Mouse (Mus musculus): Measurements from ENCODE around the gene Atp12a. TPM values are rescaled to one million over a fixed set of nuclear protein-coding genes. Genes with fewer than 3 reads are reported as not detected.

The Atp12a gene
- total and polyA plus RNA-seq, 3 experiments = 0.11 TPM; not detected in 2

GRCm38 (mm10) chr14:56334437-56334836 lies 30.4 kb upstream of the Atp12a start:
- Histone ChIP-seq H3K4me1 (ENCODE audit: insufficient read depth, low read depth, low read length) (no peaks in the 10 kb centered on the region), H3K27me3 (ENCODE audit: insufficient read depth, low read length) (peaks cover 14% of the 10 kb centered on the region), H3K9me3 (replicated peaks) (no peaks in the 10 kb centered on the region), H3K4me3 (ENCODE audit: low read depth, low read length) (no peak overlapping the region), H3K36me3 (replicated peaks) (no peaks in the 10 kb centered on the region)
- no peak for DNase-seq (ENCODE audit: low spot score)
- TF ChIP-seq TAL1 (conservative IDR thresholded peaks at IDR 0.05; ENCODE audit: low read depth, low read length) (no peak), GATA2 (IDR thresholded peaks at IDR 0.05; ENCODE audit: borderline replicate concordance, low read depth, low read length) (no peak), POLR2AphosphoS5 (IDR thresholded peaks at IDR 0.05; ENCODE audit: insufficient replicate concordance, low read depth, low read length) (no peak), GATA1 (IDR thresholded peaks at IDR 0.05; ENCODE audit: borderline replicate concordance, low read length) (no peak), CTCF (IDR thresholded peaks at IDR 0.05; ENCODE audit: low read depth, low read length) (no peak)
- ATAC-seq (ENCODE audit: extremely low read depth, insufficient number of reproducible peaks, low FRiP score, poor library complexity, severe bottlenecking) = no peak

GRCm38 (mm10) chr14:56336032-56336431 lies 28.8 kb upstream of the Atp12a start:
- Histone ChIP-seq H3K36me3 (replicated peaks) (no peaks in the 10 kb centered on the region), H3K4me3 (ENCODE audit: low read depth, low read length) (no peak overlapping the region), H3K27me3 (ENCODE audit: insufficient read depth, low read length) (peaks cover 10% of the 10 kb centered on the region), H3K9me3 (replicated peaks) (no peaks in the 10 kb centered on the region), H3K4me1 (ENCODE audit: insufficient read depth, low read depth, low read length) (no peaks in the 10 kb centered on the region)
- ATAC-seq (ENCODE audit: extremely low read depth, insufficient number of reproducible peaks, low FRiP score, poor library complexity, severe bottlenecking) (no peak), DNase-seq (ENCODE audit: low spot score) (no peak)
- TF ChIP-seq POLR2AphosphoS5 (IDR thresholded peaks at IDR 0.05; ENCODE audit: insufficient replicate concordance, low read depth, low read length) (no peak), GATA2 (IDR thresholded peaks at IDR 0.05; ENCODE audit: borderline replicate concordance, low read depth, low read length) (no peak), GATA1 (IDR thresholded peaks at IDR 0.05; ENCODE audit: borderline replicate concordance, low read length) (no peak), TAL1 (conservative IDR thresholded peaks at IDR 0.05; ENCODE audit: low read depth, low read length) (no peak), CTCF (IDR thresholded peaks at IDR 0.05; ENCODE audit: low read depth, low read length) (no peak)

GRCm38 (mm10) chr14:56337075-56337474 lies 27.8 kb upstream of the Atp12a start:
- no peak for TF ChIP-seq GATA1 (IDR thresholded peaks at IDR 0.05; ENCODE audit: borderline replicate concordance, low read length)
- TF ChIP-seq TAL1 (conservative IDR thresholded peaks at IDR 0.05; ENCODE audit: low read depth, low read length) = no peak
- TF ChIP-seq CTCF (IDR thresholded peaks at IDR 0.05; ENCODE audit: low read depth, low read length) = no peak
- no peak for TF ChIP-seq GATA2 (IDR thresholded peaks at IDR 0.05; ENCODE audit: borderline replicate concordance, low read depth, low read length)
- no peak for TF ChIP-seq POLR2AphosphoS5 (IDR thresholded peaks at IDR 0.05; ENCODE audit: insufficient replicate concordance, low read depth, low read length)
- no peaks in the 10 kb centered on the region for H3K9me3 ChIP-seq (replicated peaks)
- H3K4me3 ChIP-seq (ENCODE audit: low read depth, low read length) = no peak overlapping the region
- DNase-seq (ENCODE audit: low spot score) = no peak
- no peak for ATAC-seq (ENCODE audit: extremely low read depth, insufficient number of reproducible peaks, low FRiP score, poor library complexity, severe bottlenecking)
- H3K27me3 ChIP-seq (ENCODE audit: insufficient read depth, low read length) = peaks cover 10% of the 10 kb centered on the region
- H3K4me1 ChIP-seq (ENCODE audit: insufficient read depth, low read depth, low read length) = no peaks in the 10 kb centered on the region
- no peaks in the 10 kb centered on the region for H3K36me3 ChIP-seq (replicated peaks)

- DNase-seq (ENCODE audit: low spot score) (no peak), ATAC-seq (ENCODE audit: extremely low read depth, insufficient number of reproducible peaks, low FRiP score, poor library complexity, severe bottlenecking) (no peak)
- TF ChIP-seq TAL1 (conservative IDR thresholded peaks at IDR 0.05; ENCODE audit: low read depth, low read length) (no peak), POLR2AphosphoS5 (IDR thresholded peaks at IDR 0.05; ENCODE audit: insufficient replicate concordance, low read depth, low read length) (no peak), CTCF (IDR thresholded peaks at IDR 0.05; ENCODE audit: low read depth, low read length) (no peak), GATA2 (IDR thresholded peaks at IDR 0.05; ENCODE audit: borderline replicate concordance, low read depth, low read length) (no peak), GATA1 (IDR thresholded peaks at IDR 0.05; ENCODE audit: borderline replicate concordance, low read length) (no peak)
- Histone ChIP-seq H3K4me1 (ENCODE audit: insufficient read depth, low read depth, low read length) (no peaks in the 10 kb centered on the region), H3K9me3 (replicated peaks) (no peaks in the 10 kb centered on the region), H3K27me3 (ENCODE audit: insufficient read depth, low read length) (peaks cover 10% of the 10 kb centered on the region), H3K36me3 (replicated peaks) (no peaks in the 10 kb centered on the region), H3K4me3 (ENCODE audit: low read depth, low read length) (no peak overlapping the region)
Observed at GRCm38 (mm10) chr14:56337696-56338095, 27.2 kb upstream of the Atp12a start.

- Histone ChIP-seq H3K27me3 (ENCODE audit: insufficient read depth, low read length) (peaks cover 5% of the 10 kb centered on the region; the same call in 1 of the 2 replicates), H3K9me3 (replicated peaks) (no peaks in the 10 kb centered on the region), H3K4me3 (ENCODE audit: low read depth, low read length) (no peak overlapping the region), H3K4me1 (ENCODE audit: insufficient read depth, low read depth, low read length) (no peaks in the 10 kb centered on the region), H3K36me3 (replicated peaks) (no peaks in the 10 kb centered on the region)
- ATAC-seq (ENCODE audit: extremely low read depth, insufficient number of reproducible peaks, low FRiP score, poor library complexity, severe bottlenecking) (no peak), DNase-seq (ENCODE audit: low spot score) (no peak)
- TF ChIP-seq GATA2 (IDR thresholded peaks at IDR 0.05; ENCODE audit: borderline replicate concordance, low read depth, low read length) = no peak
- no peak for TF ChIP-seq GATA1 (IDR thresholded peaks at IDR 0.05; ENCODE audit: borderline replicate concordance, low read length)
- TF ChIP-seq TAL1 (conservative IDR thresholded peaks at IDR 0.05; ENCODE audit: low read depth, low read length) = no peak
- TF ChIP-seq POLR2AphosphoS5 (IDR thresholded peaks at IDR 0.05; ENCODE audit: insufficient replicate concordance, low read depth, low read length) = no peak
- no peak for TF ChIP-seq CTCF (IDR thresholded peaks at IDR 0.05; ENCODE audit: low read depth, low read length)
Observed at GRCm38 (mm10) chr14:56338882-56339442, 25.9 kb upstream of the Atp12a start.

- TF ChIP-seq CTCF (IDR thresholded peaks at IDR 0.05; ENCODE audit: low read depth, low read length) = no peak
- no peak for TF ChIP-seq TAL1 (conservative IDR thresholded peaks at IDR 0.05; ENCODE audit: low read depth, low read length)
- no peak for TF ChIP-seq GATA1 (IDR thresholded peaks at IDR 0.05; ENCODE audit: borderline replicate concordance, low read length)
- TF ChIP-seq GATA2 (IDR thresholded peaks at IDR 0.05; ENCODE audit: borderline replicate concordance, low read depth, low read length) = no peak
- no peak for TF ChIP-seq POLR2AphosphoS5 (IDR thresholded peaks at IDR 0.05; ENCODE audit: insufficient replicate concordance, low read depth, low read length)
- no peaks in the 10 kb centered on the region for H3K4me1 ChIP-seq (ENCODE audit: insufficient read depth, low read depth, low read length)
- H3K9me3 ChIP-seq (replicated peaks) = no peaks in the 10 kb centered on the region
- H3K27me3 ChIP-seq (ENCODE audit: insufficient read depth, low read length) = peaks cover 12% of the 10 kb centered on the region
- DNase-seq (ENCODE audit: low spot score) (no peak), ATAC-seq (ENCODE audit: extremely low read depth, insufficient number of reproducible peaks, low FRiP score, poor library complexity, severe bottlenecking) (no peak)
- no peak overlapping the region for H3K4me3 ChIP-seq (ENCODE audit: low read depth, low read length)
- no peaks in the 10 kb centered on the region for H3K36me3 ChIP-seq (replicated peaks)
Observed at GRCm38 (mm10) chr14:56348704-56349103, 16.2 kb upstream of the Atp12a start.

All from G1E (cell line).